Comparison of ENCODE assay signal across 8 mouse cellular contexts in the genomic region with DNA sequence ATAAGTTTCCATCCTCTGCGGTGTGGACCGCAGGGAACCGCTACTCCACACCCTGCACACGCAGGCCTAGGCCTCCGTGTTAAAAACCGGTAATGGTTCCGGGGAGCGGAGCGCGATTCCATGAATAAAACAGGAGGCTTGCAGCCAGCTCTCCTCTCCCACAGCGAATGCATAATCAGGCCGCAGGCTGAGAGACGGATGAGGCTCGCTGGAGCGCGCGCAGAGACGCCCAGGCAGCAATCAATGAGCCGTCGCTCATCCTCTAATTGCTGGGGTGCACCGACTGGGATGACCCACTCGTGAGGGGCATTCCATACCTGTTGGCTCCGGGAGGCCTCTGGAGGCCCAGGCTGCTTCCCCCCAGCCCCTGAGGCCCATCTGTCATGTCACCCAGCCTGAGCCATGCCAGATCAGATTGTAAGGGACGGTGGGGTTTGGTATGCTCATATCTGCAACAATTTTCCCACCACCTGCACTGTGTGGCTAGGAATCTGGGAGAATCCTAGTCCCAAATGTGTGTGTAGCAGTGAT. TPM values are rescaled to one million over a fixed set of nuclear protein-coding genes. Genes with fewer than 3 reads are reported as not detected.
DNase-seq lines count a peak whose midpoint lies in the region; ATAC-seq and TF ChIP-seq lines count a peak whose summit lies in the region.

No protein-coding gene starts in this region.

- H3K4me2 ChIP-seq in lung, embryonic 14.5 days, result peak overlapping the region; percentile 18; the same call in 1 of the 2 replicates
- peak overlapping the region; percentile 2 for H3K4me2 ChIP-seq in limb, embryonic 12.5 days
- no peak overlapping the region for H3K4me2 ChIP-seq in stomach, postnatal 0 days (replicated peaks; ENCODE audit: low read depth)

- no peak for DNase-seq in frontal cortex, postnatal 14 days (ENCODE audit: low spot score in 2 of 2)
- peak; percentile 23 for DNase-seq in lung, embryonic 14.5 days
- DNase-seq in lung, adult 2 months, result no peak
- DNase-seq in stomach, postnatal 0 days (ENCODE audit: low spot score), result no peak
- DNase-seq in thymus, postnatal 25 days, result no peak
- no peak for DNase-seq in spleen, adult 18-20 months

- H3K27ac ChIP-seq in lung, embryonic 14.5 days (ENCODE audit: low read depth), result no peak overlapping the region
- H3K27ac ChIP-seq in limb, embryonic 12.5 days, result no peak overlapping the region
- H3K27ac ChIP-seq in stomach, postnatal 0 days (replicated peaks), result no peak overlapping the region

- H3K4me3 ChIP-seq in lung, embryonic 14.5 days (ENCODE audit: low read depth, low read length), result no peak overlapping the region
- H3K4me3 ChIP-seq in lung, adult 2 months (replicated peaks; ENCODE audit: extremely low read depth, low read depth, low read length), result no peak overlapping the region
- H3K4me3 ChIP-seq in limb, embryonic 12.5 days (replicated peaks), result no peak overlapping the region
- H3K4me3 ChIP-seq in stomach, postnatal 0 days (ENCODE audit: low read depth, low read length), result no peak overlapping the region

- no peaks in the 10 kb centered on the region for H3K4me1 ChIP-seq in lung, embryonic 14.5 days (ENCODE audit: insufficient read depth)
- H3K4me1 ChIP-seq in lung, adult 2 months (ENCODE audit: control insufficient read depth, insufficient read depth, low read length), result no peaks in the 10 kb centered on the region
- peaks cover 9% of the 10 kb centered on the region; the same call in 1 of the 2 replicates for H3K4me1 ChIP-seq in limb, embryonic 12.5 days (replicated peaks)
- no peaks in the 10 kb centered on the region for H3K4me1 ChIP-seq in stomach, postnatal 0 days (replicated peaks; ENCODE audit: control insufficient read depth, insufficient read depth)

- peak; percentile 91 for ATAC-seq in frontal cortex, adult (ENCODE audit: low TSS enrichment)
- ATAC-seq in lung, embryonic 14.5 days (ENCODE audit: insufficient read depth), result no peak
- ATAC-seq in limb, embryonic 12.5 days (ENCODE audit: insufficient number of reproducible peaks, insufficient read depth, low FRiP score, low TSS enrichment, low read depth), result no peak
- ATAC-seq in stomach, postnatal 0 days (ENCODE audit: low FRiP score, low TSS enrichment), result no peak

- H3K9ac ChIP-seq in lung, embryonic 14.5 days, result no peak overlapping the region
- no peak overlapping the region; the same call in 1 of the 2 replicates for H3K9ac ChIP-seq in limb, embryonic 12.5 days (replicated peaks)
- 0 out of 2 replicates have a peak overlapping the region, but pooled peaks have one; percentile 3 for H3K9ac ChIP-seq in stomach, postnatal 0 days (ENCODE audit: low read length)

- H3K9me3 ChIP-seq in lung, embryonic 14.5 days (ENCODE audit: low read depth, low read length), result no peaks in the 10 kb centered on the region
- H3K9me3 ChIP-seq in limb, embryonic 12.5 days, result no peaks in the 10 kb centered on the region
- H3K9me3 ChIP-seq in stomach, postnatal 0 days (ENCODE audit: control insufficient read depth, low read length), result no peaks in the 10 kb centered on the region

- H3K36me3 ChIP-seq in lung, embryonic 14.5 days (ENCODE audit: insufficient read depth), result no peaks in the 10 kb centered on the region
- no peaks in the 10 kb centered on the region for H3K36me3 ChIP-seq in limb, embryonic 12.5 days
- H3K36me3 ChIP-seq in stomach, postnatal 0 days (ENCODE audit: control insufficient read depth, insufficient read depth, low read length), result no peaks in the 10 kb centered on the region

- no peak for TF ChIP-seq POLR2A in lung, adult 2 months (IDR thresholded peaks at IDR 0.05; ENCODE audit: borderline replicate concordance, extremely low read depth, low read depth, low read length)

- 16% methylated on average over 24 of the region's 24 CpGs for WGBS in lung, embryonic 14.5 days
- 40% methylated on average over 24 of the region's 24 CpGs for WGBS in lung, adult 2 months
- 11% methylated on average over 24 of the region's 24 CpGs for WGBS in limb, embryonic 12.5 days
- 17% methylated on average over 24 of the region's 24 CpGs for WGBS in stomach, postnatal 0 days

- no peaks in the 10 kb centered on the region for H3K27me3 ChIP-seq in lung, embryonic 14.5 days (ENCODE audit: insufficient read depth, low read length)
- peaks cover 23% of the 10 kb centered on the region for H3K27me3 ChIP-seq in limb, embryonic 12.5 days
- no peaks in the 10 kb centered on the region for H3K27me3 ChIP-seq in stomach, postnatal 0 days (ENCODE audit: control insufficient read depth, insufficient read depth, low read length)

- no peak for TF ChIP-seq CTCF in lung, embryonic 14.5 days (IDR thresholded peaks at IDR 0.05; ENCODE audit: low read depth)
- no peak for TF ChIP-seq CTCF in lung, adult 2 months (IDR thresholded peaks at IDR 0.05; ENCODE audit: insufficient read depth, low read length)
- TF ChIP-seq CTCF in stomach, postnatal 0 days (IDR thresholded peaks at IDR 0.05; ENCODE audit: low read depth), result no peak

- no peak for TF ChIP-seq EP300 in stomach, postnatal 0 days (optimal IDR thresholded peaks at IDR 0.05)

RNA-seq across cellular contexts. Expression of a gene that starts 17.3 kb away (rescaled TPM):
- polyA plus RNA-seq in lung, embryonic 14.5 days (2014; fragmentation: Nextera tagmentation; extraction: Ambion mirVana), result 56.8 and 63.4 TPM in 2 replicates
- 39.6 and 42.0 TPM in 2 replicates for polyA plus RNA-seq in lung, adult 2 months (2012; rRNA removed)
- 103 and 112 TPM in 2 replicates for polyA plus RNA-seq in limb, embryonic 12.5 days (2016; fragmentation: Nextera tagmentation; extraction: Ambion mirVana)
- 23.1 and 23.9 TPM in 2 replicates for polyA plus RNA-seq in stomach, postnatal 0 days (2015; fragmentation: Nextera tagmentation; extraction: Ambion mirVana)

RNA-seq across cellular contexts. Expression of a gene that starts 29.6 kb away (rescaled TPM):
- polyA plus RNA-seq in lung, embryonic 14.5 days (2014; fragmentation: Nextera tagmentation; extraction: Ambion mirVana), result 19.6 and 22.7 TPM in 2 replicates
- 3.6 and 4.7 TPM in 2 replicates for polyA plus RNA-seq in lung, adult 2 months (2012; rRNA removed)
- 60.3 and 62.2 TPM in 2 replicates for polyA plus RNA-seq in limb, embryonic 12.5 days (2016; fragmentation: Nextera tagmentation; extraction: Ambion mirVana)
- polyA plus RNA-seq in stomach, postnatal 0 days (2015; fragmentation: Nextera tagmentation; extraction: Ambion mirVana), result 6.5 and 7.2 TPM in 2 replicates

RNA-seq across cellular contexts. Expression of a gene that starts 36.2 kb away (rescaled TPM):
- 8.3 and 9.7 TPM in 2 replicates for polyA plus RNA-seq in lung, embryonic 14.5 days (2014; fragmentation: Nextera tagmentation; extraction: Ambion mirVana)
- polyA plus RNA-seq in lung, adult 2 months (2012; rRNA removed), result 11.2 and 14.0 TPM in 2 replicates
- polyA plus RNA-seq in limb, embryonic 12.5 days (2016; fragmentation: Nextera tagmentation; extraction: Ambion mirVana), result 9.1 and 9.5 TPM in 2 replicates
- polyA plus RNA-seq in stomach, postnatal 0 days (2015; fragmentation: Nextera tagmentation; extraction: Ambion mirVana), result 13.9 and 14.1 TPM in 2 replicates

RNA-seq across cellular contexts. Expression of a gene that starts 40.0 kb away (rescaled TPM):
- polyA plus RNA-seq in lung, embryonic 14.5 days (2014; fragmentation: Nextera tagmentation; extraction: Ambion mirVana), result 318 and 319 TPM in 2 replicates
- polyA plus RNA-seq in lung, adult 2 months (2012; rRNA removed), result 421 and 497 TPM in 2 replicates
- polyA plus RNA-seq in limb, embryonic 12.5 days (2016; fragmentation: Nextera tagmentation; extraction: Ambion mirVana), result 258 and 278 TPM in 2 replicates
- 400 and 403 TPM in 2 replicates for polyA plus RNA-seq in stomach, postnatal 0 days (2015; fragmentation: Nextera tagmentation; extraction: Ambion mirVana)

RNA-seq across cellular contexts. Expression of a gene that starts 43.1 kb away (rescaled TPM):
- polyA plus RNA-seq in lung, embryonic 14.5 days (2014; fragmentation: Nextera tagmentation; extraction: Ambion mirVana), result 71.8 and 71.9 TPM in 2 replicates
- 162 and 200 TPM in 2 replicates for polyA plus RNA-seq in lung, adult 2 months (2012; rRNA removed)
- polyA plus RNA-seq in limb, embryonic 12.5 days (2016; fragmentation: Nextera tagmentation; extraction: Ambion mirVana), result 166 and 175 TPM in 2 replicates
- 237 and 244 TPM in 2 replicates for polyA plus RNA-seq in stomach, postnatal 0 days (2015; fragmentation: Nextera tagmentation; extraction: Ambion mirVana)
